Mouse (Mus musculus) kidney, embryonic 15.5 days (tissue): ENCODE data around the gene Micall2. TPM values are rescaled to one million over a fixed set of nuclear protein-coding genes. Genes with fewer than 3 reads are reported as not detected.

ENCODE experiments used
- ATAC-seq: fragments of 200-750 bp; cut with Nextera tagmentation; replicated peaks from 2 replicates; pipeline ENCODE4 v1.8.0; 2017; ENCODE audit warnings: moderate TSS enrichment; ENCODE audit not compliant: low FRiP score
- H3K27ac ChIP-seq: fragments of 300-500 bp; sonication (generic); 2 replicates; pipeline ENCODE4 v1.5.1; 2015; ENCODE audit warnings: mild to moderate bottlenecking, inconsistent platforms
- H3K27me3 ChIP-seq: fragments of 300-500 bp; sonication (generic); 2 replicates; pipeline ENCODE4 v1.6.1; 2015; ENCODE audit warnings: inconsistent platforms
- H3K36me3 ChIP-seq: fragments of 300-500 bp; sonication (generic); 2 replicates; pipeline ENCODE4 v1.6.1; 2015; ENCODE audit warnings: inconsistent platforms
- H3K4me1 ChIP-seq: fragments of 300-500 bp; sonication (generic); 2 replicates; pipeline ENCODE4 v1.6.1; 2015; ENCODE audit warnings: inconsistent platforms
- H3K4me2 ChIP-seq: fragments of 300-500 bp; sonication (generic); 2 replicates; pipeline ENCODE4 v1.6.1; 2015; ENCODE audit warnings: moderate library complexity, mild to moderate bottlenecking, inconsistent platforms
- H3K4me3 ChIP-seq: fragments of 300-500 bp; sonication (generic); replicated peaks from 2 replicates; pipeline ENCODE4 v1.5.1; 2015; ENCODE audit warnings: mild to moderate bottlenecking, inconsistent platforms
- H3K9ac ChIP-seq: fragments of 300-500 bp; sonication (generic); 2 replicates; pipeline ENCODE4 v1.6.1; 2015; ENCODE audit warnings: mild to moderate bottlenecking, inconsistent platforms
- H3K9me3 ChIP-seq: fragments of 300-500 bp; sonication (generic); replicated peaks from 2 replicates; pipeline ENCODE4 v1.6.1; 2016; ENCODE audit warnings: inconsistent platforms
- WGBS: fragments of 180-500 bp; shearing (Covaris S2); methylation state at CpG from one replicate; pipeline ENCODE4 v1.1.7; 2015; ENCODE audit warnings: mixed read lengths; 5-methylcytosine and 5-hydroxymethylcytosine counted together
- polyA plus RNA-seq: library from polyadenylated mRNA; unstranded; fragments of >200 nt; fragmentation: Nextera tagmentation; extraction: Ambion mirVana; gene quantifications from 2 replicates; pipeline ENCODE4 v1.2.1, GENCODE M21; 2015

The Micall2 gene
- polyA plus RNA-seq, 1 experiment from 2014 or later = 5.9 TPM

GRCm38 (mm10) chr5:139694292-139694988 is 41.7 kb downstream of the Micall2 start:
- no peak overlapping the region for H3K4me3 ChIP-seq
- 0 out of 2 replicates have a peak overlapping the region, but pooled peaks have one; percentile 21 for H3K9ac ChIP-seq

GRCm38 (mm10) chr5:139690791-139691190 is 45.3 kb downstream of the Micall2 start:
- ATAC-seq = no peak
- Histone ChIP-seq H3K27me3 (peaks cover 21% of the 10 kb centered on the region), H3K4me2 (no peak overlapping the region), H3K36me3 (no peaks in the 10 kb centered on the region), H3K27ac (no peak overlapping the region), H3K4me3 (no peak overlapping the region), H3K4me1 (peaks cover 27% of the 10 kb centered on the region), H3K9me3 (no peaks in the 10 kb centered on the region), H3K9ac (no peak overlapping the region)
- WGBS = 73% methylated on average over 9 of the region's 9 CpGs

More at GRCm38 (mm10) chr5:139694292-139694988, 41.7 kb downstream of the Micall2 start:
- H3K9me3 ChIP-seq = no peaks in the 10 kb centered on the region
- peaks cover 11% of the 10 kb centered on the region for H3K4me1 ChIP-seq
- no peaks in the 10 kb centered on the region for H3K36me3 ChIP-seq
- no peak overlapping the region for H3K27ac ChIP-seq
- H3K27me3 ChIP-seq = peaks cover 7% of the 10 kb centered on the region; the same call in 1 of the 2 replicates
- no peak; the same call in 1 of the 2 replicates for ATAC-seq
- 51% methylated on average over 16 of the region's 16 CpGs for WGBS
- peak overlapping the region; percentile 50 for H3K4me2 ChIP-seq

GRCm38 (mm10) chr5:139688356-139688755 is 47.8 kb downstream of the Micall2 start:
- no peaks in the 10 kb centered on the region for H3K36me3 ChIP-seq
- H3K4me2 ChIP-seq = no peak overlapping the region
- peaks cover 20% of the 10 kb centered on the region for H3K4me1 ChIP-seq
- peaks cover 42% of the 10 kb centered on the region for H3K27me3 ChIP-seq
- no peaks in the 10 kb centered on the region for H3K9me3 ChIP-seq
- no peak overlapping the region for H3K27ac ChIP-seq
- no peak overlapping the region for H3K9ac ChIP-seq
- no peak overlapping the region for H3K4me3 ChIP-seq
- WGBS = 84% methylated on average over 12 of the region's 12 CpGs
- ATAC-seq = no peak

GRCm38 (mm10) chr5:139687646-139688045 is 48.5 kb downstream of the Micall2 start:
- 9% methylated on average over 13 of the region's 13 CpGs for WGBS
- no peak for ATAC-seq
- no peaks in the 10 kb centered on the region for H3K36me3 ChIP-seq
- peaks cover 26% of the 10 kb centered on the region for H3K4me1 ChIP-seq
- peaks cover 49% of the 10 kb centered on the region for H3K27me3 ChIP-seq
- H3K4me3 ChIP-seq = no peak overlapping the region
- H3K27ac ChIP-seq = 0 out of 2 replicates have a peak overlapping the region, but pooled peaks have one; percentile 14
- no peaks in the 10 kb centered on the region for H3K9me3 ChIP-seq
- H3K4me2 ChIP-seq = no peak overlapping the region
- no peak overlapping the region for H3K9ac ChIP-seq

GRCm38 (mm10) chr5:139686530-139687249 is 49.4 kb downstream of the Micall2 start:
- Histone ChIP-seq H3K9me3 (no peaks in the 10 kb centered on the region), H3K4me1 (peaks cover 35% of the 10 kb centered on the region), H3K4me3 (no peak overlapping the region), H3K4me2 (peak overlapping the region; percentile 20), H3K27ac (0 out of 2 replicates have a peak overlapping the region, but pooled peaks have one; percentile 14), H3K9ac (no peak overlapping the region), H3K36me3 (no peaks in the 10 kb centered on the region), H3K27me3 (peaks cover 59% of the 10 kb centered on the region)
- WGBS = 28% methylated on average over 21 of the region's 21 CpGs
- peak; percentile 87 for ATAC-seq

GRCm38 (mm10) chr5:139683228-139683627 is 52.9 kb downstream of the Micall2 start:
- no peaks in the 10 kb centered on the region for H3K36me3 ChIP-seq
- 0% methylated on average over 2 of the region's 2 CpGs for WGBS
- H3K27me3 ChIP-seq = peaks cover 68% of the 10 kb centered on the region
- peak; percentile 31; the same call in 1 of the 2 replicates for ATAC-seq
- H3K27ac ChIP-seq = peak overlapping the region; percentile 77
- no peak overlapping the region for H3K9ac ChIP-seq
- H3K4me3 ChIP-seq = no peak overlapping the region
- no peak overlapping the region for H3K4me2 ChIP-seq
- H3K9me3 ChIP-seq = no peaks in the 10 kb centered on the region
- H3K4me1 ChIP-seq = peaks cover 39% of the 10 kb centered on the region

- Histone ChIP-seq H3K9me3 (no peaks in the 10 kb centered on the region), H3K36me3 (no peaks in the 10 kb centered on the region), H3K27ac (peak overlapping the region; percentile 77), H3K9ac (no peak overlapping the region), H3K4me2 (peak overlapping the region; percentile 19; the same call in 1 of the 2 replicates), H3K4me1 (peaks cover 38% of the 10 kb centered on the region), H3K27me3 (peaks cover 66% of the 10 kb centered on the region), H3K4me3 (no peak overlapping the region)
- WGBS = 3% methylated on average over 7 of the region's 7 CpGs
- 0 out of 2 replicates have a peak, but pooled peaks have one; percentile 33 for ATAC-seq
These were observed 53.5 kb downstream of the Micall2 start for GRCm38 (mm10) chr5:139682631-139682977.

GRCm38 (mm10) chr5:139681832-139682630 is 54.1 kb downstream of the Micall2 start:
- 0 out of 2 replicates have a peak, but pooled peaks have one; percentile 21 for ATAC-seq
- no peaks in the 10 kb centered on the region for H3K9me3 ChIP-seq
- no peak overlapping the region for H3K4me3 ChIP-seq
- H3K4me2 ChIP-seq = peak overlapping the region; percentile 19; the same call in 1 of the 2 replicates
- no peaks in the 10 kb centered on the region for H3K36me3 ChIP-seq
- 5% methylated on average over 20 of the region's 20 CpGs for WGBS
- peaks cover 33% of the 10 kb centered on the region for H3K4me1 ChIP-seq
- peaks cover 62% of the 10 kb centered on the region for H3K27me3 ChIP-seq
- H3K27ac ChIP-seq = peak overlapping the region; percentile 77
- H3K9ac ChIP-seq = no peak overlapping the region

GRCm38 (mm10) chr5:139675707-139675967 is 60.5 kb downstream of the Micall2 start:
- no peak overlapping the region for H3K4me2 ChIP-seq
- 0 out of 2 replicates have a peak, but pooled peaks have one; percentile 3 for ATAC-seq

GRCm38 (mm10) chr5:139674940-139675706 is 61.0 kb downstream of the Micall2 start:
- H3K27me3 ChIP-seq = peaks cover 69% of the 10 kb centered on the region
- no peak overlapping the region for H3K27ac ChIP-seq
- WGBS = 39% methylated on average over 13 of the region's 13 CpGs
- H3K4me3 ChIP-seq = no peak overlapping the region
- no peaks in the 10 kb centered on the region for H3K36me3 ChIP-seq
- H3K9me3 ChIP-seq = no peaks in the 10 kb centered on the region
- 0 out of 2 replicates have a peak, but pooled peaks cover 4% of the 10 kb centered on the region for H3K4me1 ChIP-seq
- H3K4me2 ChIP-seq = no peak overlapping the region
- 0 out of 2 replicates have a peak, but pooled peaks have one; percentile 47 for ATAC-seq
- H3K9ac ChIP-seq = no peak overlapping the region

More at GRCm38 (mm10) chr5:139675707-139675967, 60.5 kb downstream of the Micall2 start:
- Histone ChIP-seq H3K36me3 (no peaks in the 10 kb centered on the region), H3K9me3 (no peaks in the 10 kb centered on the region), H3K27me3 (peaks cover 65% of the 10 kb centered on the region), H3K4me1 (0 out of 2 replicates have a peak, but pooled peaks cover 4% of the 10 kb centered on the region), H3K27ac (no peak overlapping the region), H3K9ac (no peak overlapping the region), H3K4me3 (no peak overlapping the region)

- 8% methylated on average over 8 of the region's 8 CpGs for WGBS
- peaks cover 94% of the 10 kb centered on the region for H3K27me3 ChIP-seq
- 0 out of 2 replicates have a peak, but pooled peaks have one; percentile 44 for ATAC-seq
These were observed 66.8 kb downstream of the Micall2 start for GRCm38 (mm10) chr5:139669380-139669779.

More at GRCm38 (mm10) chr5:139669380-139669779, 66.8 kb downstream of the Micall2 start:
- no peaks in the 10 kb centered on the region for H3K9me3 ChIP-seq
- no peak overlapping the region for H3K9ac ChIP-seq
- H3K4me3 ChIP-seq = no peak overlapping the region
- H3K4me1 ChIP-seq = peaks cover 33% of the 10 kb centered on the region
- no peak overlapping the region for H3K4me2 ChIP-seq
- no peak overlapping the region for H3K27ac ChIP-seq
- no peaks in the 10 kb centered on the region for H3K36me3 ChIP-seq
